Mouse (Mus musculus) kidney, adult 2 months (tissue): Measurements from ENCODE around the gene Dolpp1.

Experiments
- CTCF ChIP-seq: fragments of 200-500 bp; conservative IDR thresholded peaks from 2 replicates; pipeline ENCODE4 v1.5.1; 2011; ENCODE audit warnings: low read depth, mild to moderate bottlenecking, control low read depth, low read length, moderate library complexity, mixed read lengths; ENCODE audit not compliant: insufficient read depth, insufficient read length
- POLR2A ChIP-seq: fragments of 200-500 bp; IDR thresholded peaks from one replicate; pipeline ENCODE4 v1.6.1; 2011; ENCODE audit warnings: low read depth, low read length, control low read depth

DNA sequence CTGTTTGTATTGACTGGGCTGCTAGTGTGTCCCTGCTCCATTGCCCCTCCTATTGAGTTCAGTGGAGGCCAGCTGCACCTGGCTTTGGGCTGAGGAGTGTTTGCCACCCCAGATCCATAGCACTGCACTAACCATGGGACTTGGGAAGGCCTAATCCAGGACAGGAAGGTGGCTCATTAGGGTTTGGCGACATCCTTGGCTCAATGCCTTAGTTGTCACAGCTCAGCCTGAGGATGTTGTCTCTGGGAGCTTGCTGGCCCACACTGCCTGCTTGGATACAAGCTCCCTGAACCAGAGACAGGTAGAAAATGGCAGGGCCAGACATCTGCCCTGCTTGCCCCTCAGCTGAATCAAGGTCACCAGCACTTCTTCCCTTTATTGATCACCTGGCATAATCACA lies 9.5 kb downstream of the Dolpp1 start:
- TF ChIP-seq CTCF (no peak), POLR2A (no peak)
